Mouse (Mus musculus): ENCODE measurements at regions not wholly inside any gene's neighbourhood (a gene's known extent, or its start where the extent isn't known, plus 50 kb on each side); places are given as distances from the start of the nearest gene placed in this dataset.

GRCm38 (mm10) chr7:113621316-113621715, 107.7 kb downstream of the Far1 start:
- Histone ChIP-seq H3K27ac (replicated peaks; ENCODE audit: insufficient read depth, low read depth, low read length) (no peak overlapping the region), H3K27me3 (ENCODE audit: control insufficient read depth, insufficient read depth, low read length) (no peaks in the 10 kb centered on the region), H3K9ac (ENCODE audit: low read depth, low read length) (no peak overlapping the region), H3K36me3 (ENCODE audit: control insufficient read depth, insufficient read depth, low read length) (no peaks in the 10 kb centered on the region), H3K4me1 (ENCODE audit: control insufficient read depth, insufficient read depth, low read length) (no peaks in the 10 kb centered on the region), H3K4me3 (ENCODE audit: insufficient read depth, low read depth, low read length) (no peak overlapping the region), H3K79me2 (ENCODE audit: control insufficient read depth, insufficient read depth, low read length) (no peaks in the 10 kb centered on the region)
- no peak for TF ChIP-seq CTCF (IDR thresholded peaks at IDR 0.05; ENCODE audit: low read depth, low read length)
- no peak for TF ChIP-seq POLR2A (IDR thresholded peaks at IDR 0.05; ENCODE audit: extremely low read depth, insufficient read depth, low read length)
- 87% methylated on average over 8 of the region's 8 CpGs for WGBS
- DNase-seq (ENCODE audit: extremely low read depth, low read depth, low spot score): no peak

- Histone ChIP-seq H3K4me1 (ENCODE audit: control insufficient read depth, insufficient read depth, low read length) (no peaks in the 10 kb centered on the region), H3K79me2 (ENCODE audit: control insufficient read depth, insufficient read depth, low read length) (no peaks in the 10 kb centered on the region), H3K36me3 (ENCODE audit: control insufficient read depth, insufficient read depth, low read length) (no peaks in the 10 kb centered on the region), H3K4me3 (ENCODE audit: insufficient read depth, low read depth, low read length) (no peak overlapping the region), H3K9ac (ENCODE audit: low read depth, low read length) (no peak overlapping the region), H3K27me3 (ENCODE audit: control insufficient read depth, insufficient read depth, low read length) (no peaks in the 10 kb centered on the region), H3K27ac (replicated peaks; ENCODE audit: insufficient read depth, low read depth, low read length) (no peak overlapping the region)
- 66% methylated on average over 13 of the region's 13 CpGs for WGBS
- no peak for DNase-seq (ENCODE audit: extremely low read depth, low read depth, low spot score)
- TF ChIP-seq CTCF (IDR thresholded peaks at IDR 0.05; ENCODE audit: low read depth, low read length) (no peak), POLR2A (IDR thresholded peaks at IDR 0.05; ENCODE audit: extremely low read depth, insufficient read depth, low read length) (no peak)
Measured at GRCm38 (mm10) chr7:113621898-113622510, 108.4 kb downstream of the Far1 start.

- 55% methylated on average over 4 of the region's 4 CpGs for WGBS
- no peak for DNase-seq (ENCODE audit: extremely low read depth, low read depth, low spot score)
- TF ChIP-seq POLR2A (IDR thresholded peaks at IDR 0.05; ENCODE audit: extremely low read depth, insufficient read depth, low read length): no peak
- TF ChIP-seq CTCF (IDR thresholded peaks at IDR 0.05; ENCODE audit: low read depth, low read length): no peak
- H3K36me3 ChIP-seq (ENCODE audit: control insufficient read depth, insufficient read depth, low read length): no peaks in the 10 kb centered on the region
- H3K27me3 ChIP-seq (ENCODE audit: control insufficient read depth, insufficient read depth, low read length): no peaks in the 10 kb centered on the region
- no peak overlapping the region for H3K27ac ChIP-seq (replicated peaks; ENCODE audit: insufficient read depth, low read depth, low read length)
- no peak overlapping the region for H3K9ac ChIP-seq (ENCODE audit: low read depth, low read length)
- H3K79me2 ChIP-seq (ENCODE audit: control insufficient read depth, insufficient read depth, low read length): no peaks in the 10 kb centered on the region
- no peak overlapping the region for H3K4me3 ChIP-seq (ENCODE audit: insufficient read depth, low read depth, low read length)
- H3K4me1 ChIP-seq (ENCODE audit: control insufficient read depth, insufficient read depth, low read length): no peaks in the 10 kb centered on the region
Measured at GRCm38 (mm10) chr7:113623296-113623695, 109.7 kb downstream of the Far1 start.

- Histone ChIP-seq H3K4me3 (ENCODE audit: insufficient read depth, low read depth, low read length) (no peak overlapping the region), H3K79me2 (ENCODE audit: control insufficient read depth, insufficient read depth, low read length) (no peaks in the 10 kb centered on the region), H3K36me3 (ENCODE audit: control insufficient read depth, insufficient read depth, low read length) (no peaks in the 10 kb centered on the region), H3K27ac (replicated peaks; ENCODE audit: insufficient read depth, low read depth, low read length) (no peak overlapping the region), H3K4me1 (ENCODE audit: control insufficient read depth, insufficient read depth, low read length) (no peaks in the 10 kb centered on the region), H3K9ac (ENCODE audit: low read depth, low read length) (no peak overlapping the region), H3K27me3 (ENCODE audit: control insufficient read depth, insufficient read depth, low read length) (no peaks in the 10 kb centered on the region)
- DNase-seq (ENCODE audit: extremely low read depth, low read depth, low spot score): no peak
- WGBS: 73% methylated on average over 6 of the region's 6 CpGs
- TF ChIP-seq CTCF (IDR thresholded peaks at IDR 0.05; ENCODE audit: low read depth, low read length) (no peak), POLR2A (IDR thresholded peaks at IDR 0.05; ENCODE audit: extremely low read depth, insufficient read depth, low read length) (no peak)
Measured at GRCm38 (mm10) chr7:113623962-113624361, 110.3 kb downstream of the Far1 start.

- H3K9ac ChIP-seq (ENCODE audit: low read depth, low read length): no peak overlapping the region
- no peaks in the 10 kb centered on the region for H3K27me3 ChIP-seq (ENCODE audit: control insufficient read depth, insufficient read depth, low read length)
Measured at GRCm38 (mm10) chr7:113626734-113627133, 113.1 kb downstream of the Far1 start.

GRCm38 (mm10) chr7:113637011-113637600, 123.5 kb downstream of the Far1 start:
- Histone ChIP-seq H3K4me1 (ENCODE audit: control insufficient read depth, insufficient read depth, low read length) (no peaks in the 10 kb centered on the region), H3K79me2 (ENCODE audit: control insufficient read depth, insufficient read depth, low read length) (no peaks in the 10 kb centered on the region), H3K4me3 (ENCODE audit: insufficient read depth, low read depth, low read length) (no peak overlapping the region), H3K36me3 (ENCODE audit: control insufficient read depth, insufficient read depth, low read length) (no peaks in the 10 kb centered on the region), H3K27ac (replicated peaks; ENCODE audit: insufficient read depth, low read depth, low read length) (no peak overlapping the region), H3K27me3 (ENCODE audit: control insufficient read depth, insufficient read depth, low read length) (no peaks in the 10 kb centered on the region), H3K9ac (ENCODE audit: low read depth, low read length) (no peak overlapping the region)
- TF ChIP-seq CTCF (IDR thresholded peaks at IDR 0.05; ENCODE audit: low read depth, low read length) (no peak), POLR2A (IDR thresholded peaks at IDR 0.05; ENCODE audit: extremely low read depth, insufficient read depth, low read length) (no peak)
- WGBS: 68% methylated on average over 4 of the region's 4 CpGs
- DNase-seq (ENCODE audit: extremely low read depth, low read depth, low spot score): no peak

More at GRCm38 (mm10) chr7:113626734-113627133, 113.1 kb downstream of the Far1 start:
- no peak for TF ChIP-seq POLR2A (IDR thresholded peaks at IDR 0.05; ENCODE audit: extremely low read depth, insufficient read depth, low read length)
- TF ChIP-seq CTCF (IDR thresholded peaks at IDR 0.05; ENCODE audit: low read depth, low read length): no peak
- H3K79me2 ChIP-seq (ENCODE audit: control insufficient read depth, insufficient read depth, low read length): no peaks in the 10 kb centered on the region
- H3K4me1 ChIP-seq (ENCODE audit: control insufficient read depth, insufficient read depth, low read length): no peaks in the 10 kb centered on the region
- no peak overlapping the region for H3K4me3 ChIP-seq (ENCODE audit: insufficient read depth, low read depth, low read length)
- H3K27ac ChIP-seq (replicated peaks; ENCODE audit: insufficient read depth, low read depth, low read length): no peak overlapping the region
- no peaks in the 10 kb centered on the region for H3K36me3 ChIP-seq (ENCODE audit: control insufficient read depth, insufficient read depth, low read length)
- DNase-seq (ENCODE audit: extremely low read depth, low read depth, low spot score): no peak

All from liver, adult 2 months (tissue).